Comparison of ENCODE assay signal across 9 mouse cellular contexts in genomic region chr17:25270795-25271335, GRCm38 (mm10). TPM values are rescaled to one million over a fixed set of nuclear protein-coding genes. Genes with fewer than 3 reads are reported as not detected.
DNase-seq lines count a peak whose midpoint lies in the region; ATAC-seq and TF ChIP-seq lines count a peak whose summit lies in the region.
"Had no signal": no experiment of that assay in that cellular context is flagged by ENCODE, and none has a peak within 500 bp of the region (broad histone marks: within the 10 kb centered on the region; RNA-seq: fewer than 3 reads in every experiment).

No protein-coding gene starts in this region.

- peak overlapping the region; percentile 83 for H3K4me2 ChIP-seq in lung, embryonic 14.5 days
- peak overlapping the region; percentile 93 for H3K4me2 ChIP-seq in forebrain, embryonic 13.5 days
- H3K4me2 ChIP-seq in limb, embryonic 15.5 days: peak overlapping the region; percentile 82
- peak overlapping the region; percentile 97 for H3K4me2 ChIP-seq in neural tube, embryonic 15.5 days

- peaks cover 51% of the 10 kb centered on the region for H3K36me3 ChIP-seq in lung, embryonic 14.5 days (ENCODE audit: insufficient read depth)
- peaks cover 49% of the 10 kb centered on the region for H3K36me3 ChIP-seq in forebrain, embryonic 13.5 days (ENCODE audit: poor library complexity, severe bottlenecking)
- H3K36me3 ChIP-seq in limb, embryonic 15.5 days: peaks cover 41% of the 10 kb centered on the region
- peaks cover 36% of the 10 kb centered on the region for H3K36me3 ChIP-seq in neural tube, embryonic 15.5 days

- peak overlapping the region; percentile 100; the same call in 1 of the 2 replicates for H3K9ac ChIP-seq in lung, embryonic 14.5 days
- peak overlapping the region; percentile 100 for H3K9ac ChIP-seq in forebrain, embryonic 13.5 days
- H3K9ac ChIP-seq in limb, embryonic 15.5 days: no peak overlapping the region
- H3K9ac ChIP-seq in neural tube, embryonic 15.5 days (replicated peaks): no peak overlapping the region

- H3K9me3 ChIP-seq in lung, embryonic 14.5 days (ENCODE audit: low read depth, low read length): no peaks in the 10 kb centered on the region
- H3K9me3 ChIP-seq in forebrain, embryonic 13.5 days (replicated peaks): no peaks in the 10 kb centered on the region
- no peaks in the 10 kb centered on the region for H3K9me3 ChIP-seq in limb, embryonic 15.5 days
- no peaks in the 10 kb centered on the region for H3K9me3 ChIP-seq in neural tube, embryonic 15.5 days (replicated peaks)

- TF ChIP-seq CTCF in lung, embryonic 14.5 days (IDR thresholded peaks at IDR 0.05; ENCODE audit: low read depth): no peak

- peak; percentile 21 for DNase-seq in lung, embryonic 14.5 days
- DNase-seq in lung, postnatal 4 days: no peak
- no peak for DNase-seq in ovary, postnatal 14 days (ENCODE audit: low spot score)
- DNase-seq in right cerebral cortex, adult 18-20 months: no peak
- no peak for DNase-seq in adrenal gland, postnatal 14 days

- no peaks in the 10 kb centered on the region; the same call in 1 of the 2 replicates for H3K4me1 ChIP-seq in lung, embryonic 14.5 days (ENCODE audit: insufficient read depth)
- peaks cover 36% of the 10 kb centered on the region for H3K4me1 ChIP-seq in forebrain, embryonic 13.5 days
- H3K4me1 ChIP-seq in limb, embryonic 15.5 days: peaks cover 33% of the 10 kb centered on the region
- peaks cover 42% of the 10 kb centered on the region for H3K4me1 ChIP-seq in neural tube, embryonic 15.5 days

- H3K4me3 ChIP-seq in lung, embryonic 14.5 days (ENCODE audit: low read depth, low read length): peak overlapping the region; percentile 100
- peak overlapping the region; percentile 94 for H3K4me3 ChIP-seq in forebrain, embryonic 13.5 days
- H3K4me3 ChIP-seq in limb, embryonic 15.5 days: peak overlapping the region; percentile 94
- peak overlapping the region; percentile 74 for H3K4me3 ChIP-seq in neural tube, embryonic 15.5 days (replicated peaks)

- no peak for ATAC-seq in lung, embryonic 14.5 days (ENCODE audit: insufficient read depth)
- no peak for ATAC-seq in forebrain, embryonic 13.5 days
- ATAC-seq in limb, embryonic 15.5 days (ENCODE audit: insufficient number of reproducible peaks, low FRiP score, low TSS enrichment, low read depth): no peak
- no peak for ATAC-seq in neural tube, embryonic 15.5 days (ENCODE audit: low FRiP score)

- H3K27ac ChIP-seq in lung, embryonic 14.5 days (ENCODE audit: low read depth): no peak overlapping the region
- H3K27ac ChIP-seq in forebrain, embryonic 13.5 days: no peak overlapping the region
- H3K27ac ChIP-seq in limb, embryonic 15.5 days: no peak overlapping the region
- H3K27ac ChIP-seq in neural tube, embryonic 15.5 days (replicated peaks): no peak overlapping the region

- WGBS in lung, embryonic 14.5 days: 53% methylated on average over 2 of the region's 2 CpGs
- 79% methylated on average over 2 of the region's 2 CpGs for WGBS in forebrain, embryonic 13.5 days
- WGBS in limb, embryonic 15.5 days: 77% methylated on average over 2 of the region's 2 CpGs
- WGBS in neural tube, embryonic 15.5 days: 92% methylated on average over 2 of the region's 2 CpGs

- no peaks in the 10 kb centered on the region for H3K27me3 ChIP-seq in lung, embryonic 14.5 days (ENCODE audit: insufficient read depth, low read length)
- H3K27me3 ChIP-seq in forebrain, embryonic 13.5 days: no peaks in the 10 kb centered on the region
- H3K27me3 ChIP-seq in limb, embryonic 15.5 days: no peaks in the 10 kb centered on the region
- no peaks in the 10 kb centered on the region for H3K27me3 ChIP-seq in neural tube, embryonic 15.5 days (replicated peaks)

RNA-seq across cellular contexts. Expression of gene Ube2i, which starts 3.6 kb away (rescaled TPM):
- 756 and 759 TPM in 2 replicates for polyA plus RNA-seq in lung, embryonic 14.5 days (2014; fragmentation: Nextera tagmentation; extraction: Ambion mirVana)
- 755 and 766 TPM in 2 replicates for polyA plus RNA-seq in forebrain, embryonic 13.5 days (2015; fragmentation: Nextera tagmentation; extraction: Ambion mirVana)
- polyA plus RNA-seq in limb, embryonic 15.5 days (2015; fragmentation: Nextera tagmentation; extraction: Ambion mirVana): 513 and 522 TPM in 2 replicates
- 400 and 434 TPM in 2 replicates for polyA plus RNA-seq in neural tube, embryonic 15.5 days (2015; fragmentation: Nextera tagmentation; extraction: Ambion mirVana)
- total RNA-seq in adrenal gland, postnatal 14 days (2021): 232 and 245 TPM in 2 replicates

RNA-seq across cellular contexts. Expression of gene Baiap3, which starts 14.7 kb away (rescaled TPM):
- 0.46 and 0.93 TPM in 2 replicates for polyA plus RNA-seq in lung, embryonic 14.5 days (2014; fragmentation: Nextera tagmentation; extraction: Ambion mirVana)
- 3.6 and 5.2 TPM in 2 replicates for polyA plus RNA-seq in forebrain, embryonic 13.5 days (2015; fragmentation: Nextera tagmentation; extraction: Ambion mirVana)
- polyA plus RNA-seq in limb, embryonic 15.5 days (2015; fragmentation: Nextera tagmentation; extraction: Ambion mirVana): 0.46 and 0.61 TPM in 2 replicates
- 9.9 and 10.3 TPM in 2 replicates for polyA plus RNA-seq in neural tube, embryonic 15.5 days (2015; fragmentation: Nextera tagmentation; extraction: Ambion mirVana)
- total RNA-seq in adrenal gland, postnatal 14 days (2021): 12.1 and 12.6 TPM in 2 replicates

RNA-seq across cellular contexts. Expression of gene Prss34, which starts 27.3 kb away (rescaled TPM):
- polyA plus RNA-seq in lung, embryonic 14.5 days (2014; fragmentation: Nextera tagmentation; extraction: Ambion mirVana): 0.45 and 0.72 TPM in 2 replicates
- not detected in 2 replicates for polyA plus RNA-seq in forebrain, embryonic 13.5 days (2015; fragmentation: Nextera tagmentation; extraction: Ambion mirVana)
- 10.6 and 12.6 TPM in 2 replicates for polyA plus RNA-seq in limb, embryonic 15.5 days (2015; fragmentation: Nextera tagmentation; extraction: Ambion mirVana)
- 0.13 and 0.14 TPM in 2 replicates for polyA plus RNA-seq in neural tube, embryonic 15.5 days (2015; fragmentation: Nextera tagmentation; extraction: Ambion mirVana)
- total RNA-seq in adrenal gland, postnatal 14 days (2021): 1.2 and 1.3 TPM in 2 replicates
- total RNA-seq: layer of hippocampus, postnatal 25 days had no signal

RNA-seq across cellular contexts. Expression of gene Tsr3, which starts 30.9 kb away (rescaled TPM):
- 46.4 and 46.8 TPM in 2 replicates for polyA plus RNA-seq in lung, embryonic 14.5 days (2014; fragmentation: Nextera tagmentation; extraction: Ambion mirVana)
- 63.3 and 64.3 TPM in 2 replicates for polyA plus RNA-seq in forebrain, embryonic 13.5 days (2015; fragmentation: Nextera tagmentation; extraction: Ambion mirVana)
- polyA plus RNA-seq in limb, embryonic 15.5 days (2015; fragmentation: Nextera tagmentation; extraction: Ambion mirVana): 45.2 and 50.8 TPM in 2 replicates
- 57.8 and 60.2 TPM in 2 replicates for polyA plus RNA-seq in neural tube, embryonic 15.5 days (2015; fragmentation: Nextera tagmentation; extraction: Ambion mirVana)
- total RNA-seq in adrenal gland, postnatal 14 days (2021): 20.4 and 22.9 TPM in 2 replicates

RNA-seq across cellular contexts. Expression of gene Gnptg, which starts 30.9 kb away (rescaled TPM):
- 36.2 and 38.3 TPM in 2 replicates for polyA plus RNA-seq in lung, embryonic 14.5 days (2014; fragmentation: Nextera tagmentation; extraction: Ambion mirVana)
- polyA plus RNA-seq in forebrain, embryonic 13.5 days (2015; fragmentation: Nextera tagmentation; extraction: Ambion mirVana): 71.9 and 74.8 TPM in 2 replicates
- 34.9 and 41.6 TPM in 2 replicates for polyA plus RNA-seq in limb, embryonic 15.5 days (2015; fragmentation: Nextera tagmentation; extraction: Ambion mirVana)
- polyA plus RNA-seq in neural tube, embryonic 15.5 days (2015; fragmentation: Nextera tagmentation; extraction: Ambion mirVana): 99.6 and 110 TPM in 2 replicates
- 34.3 and 35.7 TPM in 2 replicates for total RNA-seq in adrenal gland, postnatal 14 days (2021)

Comparison
In these comparisons a context has a peak if more than half of its experiments do, and no peak if none do; other contexts are left out.
1. H3K9ac ChIP-seq: peak in lung, embryonic 14.5 days (single experiment) and forebrain, embryonic 13.5 days (single experiment); none in limb, embryonic 15.5 days (single experiment) and neural tube, embryonic 15.5 days (single experiment).
2. Peak in every context shown above with its lines, with median percentiles within 50 percentile points of each other: H3K4me2 ChIP-seq and H3K4me3 ChIP-seq.